Mouse (Mus musculus): Measurements from ENCODE around the gene Ckmt2.

Ckmt2 gene

DNA sequence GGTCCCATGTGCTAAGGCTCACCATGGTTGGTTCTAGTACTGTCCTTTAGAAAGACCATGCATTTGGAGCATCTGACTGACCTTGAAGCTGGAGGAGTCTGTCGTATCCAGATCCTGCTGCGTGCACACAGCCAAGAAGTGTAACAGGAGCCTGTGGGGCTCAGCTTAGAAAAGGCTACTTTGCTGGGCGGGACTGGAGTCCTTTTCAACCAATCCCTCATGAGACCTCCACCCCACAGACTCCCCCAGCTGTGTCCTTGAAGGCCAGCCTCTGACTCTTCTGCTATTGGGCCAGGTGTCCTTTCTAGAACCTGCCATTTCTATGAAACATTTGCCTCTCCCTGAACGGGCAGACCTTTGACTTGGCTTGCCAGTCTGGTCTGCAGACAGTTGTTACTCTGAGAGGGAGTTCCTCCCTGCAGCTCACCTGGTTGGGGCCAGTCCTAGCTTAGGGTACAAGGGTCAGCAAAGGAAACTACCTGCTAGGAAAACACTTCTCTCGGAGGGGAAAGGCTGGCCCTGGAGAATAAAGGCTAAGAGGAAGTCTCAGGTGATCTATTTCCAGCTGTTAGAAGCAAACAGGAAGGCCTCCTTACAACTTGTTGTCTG lies at the start of gene Ckmt2:
TSS of gene Ckmt2 (minus strand) at position 145 of the 609 bp plus-strand sequence.
- no peak for DNase-seq (ENCODE audit: low spot score)

- no peak for DNase-seq (ENCODE audit: low spot score)
Observed at GRCm38 (mm10) chr13:91921010-91921409, 44.3 kb upstream of the Ckmt2 start.

DNA sequence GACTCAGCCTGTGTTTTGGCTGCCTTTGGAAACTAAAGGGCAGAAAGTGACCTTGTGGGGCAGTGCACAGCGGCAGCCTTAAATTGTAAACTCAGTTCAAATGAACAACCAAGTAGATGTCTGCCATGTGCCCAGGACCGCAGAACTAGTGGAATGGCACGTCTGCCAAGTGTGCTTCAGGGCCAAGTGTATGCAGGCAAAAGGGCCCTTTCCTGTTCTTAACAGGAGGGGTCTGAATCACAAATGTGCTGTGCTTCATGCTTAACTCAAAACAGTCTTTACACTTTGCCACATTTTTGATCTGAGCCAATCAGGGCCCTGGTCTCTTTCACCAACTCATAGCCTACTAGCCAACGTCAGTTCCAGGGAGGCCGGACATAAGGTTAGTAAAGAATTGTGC lies 42.1 kb upstream of the Ckmt2 start:
- DNase-seq (ENCODE audit: low spot score): no peak

DNA sequence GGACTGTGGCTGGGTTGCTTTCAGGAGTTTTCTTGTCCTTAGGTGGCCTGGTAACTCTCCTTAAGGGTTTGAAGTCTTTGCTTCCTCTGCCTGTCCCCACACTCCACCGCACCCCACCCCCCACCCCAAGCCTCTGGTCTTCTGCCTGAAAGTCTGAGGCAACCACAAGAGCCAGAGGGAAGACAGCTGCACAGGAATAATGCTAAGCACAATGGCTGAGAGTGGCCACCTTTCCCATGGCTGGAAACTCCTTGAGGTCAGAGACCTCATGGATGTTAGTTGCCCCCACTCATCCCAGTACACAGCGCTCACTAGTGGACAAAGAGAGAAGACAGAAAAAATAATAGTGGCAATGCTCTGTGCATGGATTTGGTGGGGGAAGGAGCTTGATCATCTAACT lies 41.1 kb upstream of the Ckmt2 start:
- DNase-seq (ENCODE audit: low spot score): no peak

DNA sequence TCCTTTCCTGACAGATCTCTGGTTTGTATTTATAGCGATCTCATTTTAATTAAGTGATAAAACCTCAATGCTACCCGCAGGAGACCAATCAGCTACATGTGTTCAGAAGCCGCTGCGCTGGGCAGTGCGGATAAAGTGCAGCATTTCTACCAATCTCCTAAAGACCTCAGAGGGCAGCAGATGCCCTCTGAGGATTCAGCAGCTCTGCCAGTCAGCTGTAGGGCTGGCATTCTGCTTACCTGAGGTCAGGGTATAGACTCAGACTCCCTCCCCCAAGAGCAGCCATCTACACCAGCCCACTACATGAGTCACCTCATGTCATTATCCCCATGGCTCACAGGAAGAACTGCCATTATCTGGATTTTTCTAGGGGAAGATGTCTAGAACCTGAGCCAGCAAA lies 39.6 kb upstream of the Ckmt2 start:
- no peak for DNase-seq (ENCODE audit: low spot score)

DNA sequence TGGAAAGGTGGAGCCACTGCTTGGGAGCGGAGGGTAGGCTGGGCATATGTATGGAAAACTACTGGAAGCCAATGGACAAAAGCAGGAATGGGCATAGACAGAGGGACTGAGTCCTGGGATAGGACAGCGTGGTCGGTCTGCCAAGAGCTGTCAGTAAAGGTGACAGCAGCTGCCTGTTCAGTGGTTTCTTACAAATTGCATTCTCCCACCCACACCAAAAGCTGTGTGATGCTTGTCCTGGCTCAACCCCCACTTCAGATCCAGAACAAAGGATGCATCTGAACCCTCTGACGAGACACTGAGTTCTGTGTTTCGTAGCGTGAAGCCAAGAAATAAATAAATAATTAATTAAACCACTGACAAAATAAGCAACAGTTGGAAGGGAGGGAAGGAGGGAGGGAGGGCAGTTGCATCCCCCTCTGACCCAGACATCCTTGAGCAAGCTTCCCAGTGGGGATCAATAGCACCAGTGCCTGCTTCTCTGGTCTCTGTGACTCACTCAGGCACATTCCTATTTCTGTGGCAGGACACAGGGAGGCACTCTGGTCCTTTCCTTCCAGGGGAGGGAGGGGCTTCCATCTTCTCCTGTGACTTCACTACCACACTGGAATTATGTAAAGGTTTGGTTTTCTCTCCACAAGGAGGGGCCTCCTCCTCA lies 39.0 kb upstream of the Ckmt2 start:
- no peak for DNase-seq (ENCODE audit: low spot score)

DNA sequence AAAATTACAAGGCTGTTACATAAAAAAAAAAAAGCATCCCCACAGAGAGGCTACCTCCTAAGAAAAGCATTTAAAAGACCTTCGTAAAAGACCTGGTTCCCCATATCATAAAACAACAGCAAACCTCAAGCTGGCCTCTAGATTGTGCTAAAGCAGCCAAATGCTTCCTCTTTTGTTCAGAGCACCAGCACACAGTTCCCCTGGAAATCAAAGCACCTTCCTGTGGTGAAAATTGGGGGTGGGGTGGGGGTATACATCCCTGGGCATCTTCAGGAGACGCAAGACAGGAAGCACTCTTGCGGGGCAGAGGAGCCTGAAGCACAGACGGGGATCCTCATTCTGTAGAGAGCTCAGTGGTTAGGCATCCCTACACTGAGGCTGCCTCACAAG lies 38.5 kb upstream of the Ckmt2 start:
- DNase-seq (ENCODE audit: low spot score): no peak

DNA sequence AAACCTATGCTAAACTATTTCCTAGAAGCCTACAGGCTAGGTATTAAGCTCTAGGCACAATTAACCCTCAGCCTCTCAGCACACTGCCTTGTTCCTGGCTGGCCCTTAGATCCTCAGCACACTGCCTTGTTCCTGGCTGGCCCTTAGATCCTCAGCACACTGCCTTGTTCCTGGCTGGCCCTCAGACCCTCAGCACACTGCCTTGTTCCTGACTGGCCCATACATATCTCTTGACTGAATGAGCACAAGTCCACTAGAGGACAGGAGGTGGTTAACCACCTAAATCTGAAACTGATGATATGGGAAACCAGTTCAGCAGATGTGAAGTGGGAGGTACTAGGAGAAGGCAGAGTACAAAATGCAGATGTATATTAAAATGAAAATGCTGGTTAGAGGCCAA lies 35.0 kb upstream of the Ckmt2 start:
- no peak for DNase-seq (ENCODE audit: low spot score)

DNA sequence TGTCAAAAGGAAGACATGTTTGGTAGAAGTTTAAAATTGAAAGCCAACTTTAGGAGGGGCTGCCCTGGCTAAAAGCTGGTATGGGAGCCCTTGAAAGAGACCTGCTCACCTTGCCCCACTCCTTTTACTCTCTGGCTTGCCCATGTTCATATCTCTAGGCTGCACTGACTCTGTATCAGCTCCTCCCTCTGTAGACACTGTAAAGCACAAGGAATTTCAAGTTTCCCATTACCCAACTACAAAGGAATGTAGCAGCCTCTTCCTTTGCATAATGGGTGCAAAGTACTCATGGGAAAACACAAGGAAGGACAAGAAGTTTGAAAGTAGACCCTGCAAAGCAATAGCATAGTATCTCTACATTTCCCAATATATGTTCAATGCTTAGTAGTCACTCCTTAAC lies 34.5 kb upstream of the Ckmt2 start:
- DNase-seq (ENCODE audit: low spot score): no peak

GRCm38 (mm10) chr13:91908202-91908980 lies 31.7 kb upstream of the Ckmt2 start:
- DNase-seq (ENCODE audit: low spot score): peak; percentile 85

- DNase-seq (ENCODE audit: low spot score): no peak
Observed at GRCm38 (mm10) chr13:91906338-91906737, 29.7 kb upstream of the Ckmt2 start.

DNA sequence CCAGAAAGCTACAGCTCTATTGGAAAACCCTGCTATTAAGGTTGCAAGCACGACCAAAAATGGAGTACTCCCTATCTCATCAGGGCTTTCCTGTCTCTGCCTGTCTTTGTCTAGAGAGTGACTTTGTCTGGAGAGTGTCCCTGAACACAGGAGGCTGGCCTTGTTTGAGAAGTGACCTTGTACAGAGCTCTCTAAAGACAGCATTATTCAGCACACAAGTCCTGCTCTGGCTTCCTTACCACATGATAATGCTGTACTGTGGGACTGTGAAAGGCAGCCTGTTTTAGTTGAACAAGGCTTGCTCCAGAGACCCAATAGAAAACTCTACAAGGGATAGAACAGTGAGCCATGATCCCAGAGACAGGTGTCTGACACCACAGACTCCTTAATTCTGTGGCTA lies 19.8 kb upstream of the Ckmt2 start:
- no peak for DNase-seq (ENCODE audit: low spot score)

GRCm38 (mm10) chr13:91893132-91893531 lies 16.4 kb upstream of the Ckmt2 start:
- DNase-seq (ENCODE audit: low spot score): no peak

DNA sequence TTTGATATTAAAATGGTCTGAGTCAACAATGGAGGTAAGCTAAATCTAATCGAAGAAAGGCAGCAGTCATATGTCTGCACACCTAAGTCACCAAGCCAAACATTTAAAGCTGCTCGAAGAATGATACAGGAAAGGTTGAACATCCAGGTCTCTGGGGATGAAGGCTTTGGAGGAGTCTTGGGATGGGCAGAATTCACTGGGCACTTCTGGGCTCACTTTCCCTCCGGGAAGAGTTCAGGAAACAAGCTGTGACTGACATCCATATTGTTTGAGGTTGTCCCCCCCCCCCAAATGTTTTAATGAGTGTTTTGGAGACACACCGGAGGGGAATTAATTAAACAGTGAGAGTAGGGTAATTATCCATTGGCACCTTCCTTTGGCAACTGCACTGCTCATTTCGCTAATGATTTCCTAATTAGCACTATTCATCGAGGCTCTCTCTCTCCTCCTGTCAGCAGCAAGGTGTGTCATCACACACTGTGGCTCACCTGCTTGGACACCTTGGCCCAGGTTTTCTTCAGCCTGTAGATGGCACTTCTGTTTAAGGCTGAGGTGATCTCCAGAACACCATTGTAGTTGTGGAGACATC lies 13.4 kb upstream of the Ckmt2 start:
- DNase-seq (ENCODE audit: low spot score): no peak

DNA sequence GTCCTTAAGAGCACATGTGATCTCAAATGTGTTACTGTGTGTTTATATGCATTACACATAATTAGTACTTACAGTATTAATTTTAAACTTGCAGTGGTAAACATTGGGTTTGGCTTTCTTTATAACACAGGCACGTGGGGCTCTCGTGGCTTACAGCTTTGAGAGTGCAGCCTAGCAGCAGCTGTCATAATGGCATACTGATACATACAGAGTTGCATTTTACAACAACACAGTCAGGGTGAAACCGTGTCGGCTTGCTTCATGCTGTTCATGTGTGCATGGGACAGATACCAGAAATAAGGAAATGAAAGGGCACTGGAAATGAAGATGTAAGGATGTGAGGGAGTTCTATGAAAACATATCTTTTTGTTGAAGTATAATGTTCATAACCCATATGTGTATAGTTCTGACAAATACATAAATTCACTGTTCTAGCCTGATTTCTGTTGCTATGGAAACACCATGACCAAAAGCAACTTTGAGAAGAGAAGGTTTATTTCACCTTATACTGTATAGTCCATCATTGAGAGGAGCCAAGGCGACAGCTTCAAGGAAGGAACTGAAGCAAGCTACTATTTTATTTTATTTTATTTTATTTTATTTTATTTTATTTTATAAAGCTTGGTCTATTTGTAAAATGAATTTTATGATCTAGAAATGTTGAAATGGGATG lies 8.2 kb upstream of the Ckmt2 start:
- DNase-seq (ENCODE audit: low spot score): no peak

DNA sequence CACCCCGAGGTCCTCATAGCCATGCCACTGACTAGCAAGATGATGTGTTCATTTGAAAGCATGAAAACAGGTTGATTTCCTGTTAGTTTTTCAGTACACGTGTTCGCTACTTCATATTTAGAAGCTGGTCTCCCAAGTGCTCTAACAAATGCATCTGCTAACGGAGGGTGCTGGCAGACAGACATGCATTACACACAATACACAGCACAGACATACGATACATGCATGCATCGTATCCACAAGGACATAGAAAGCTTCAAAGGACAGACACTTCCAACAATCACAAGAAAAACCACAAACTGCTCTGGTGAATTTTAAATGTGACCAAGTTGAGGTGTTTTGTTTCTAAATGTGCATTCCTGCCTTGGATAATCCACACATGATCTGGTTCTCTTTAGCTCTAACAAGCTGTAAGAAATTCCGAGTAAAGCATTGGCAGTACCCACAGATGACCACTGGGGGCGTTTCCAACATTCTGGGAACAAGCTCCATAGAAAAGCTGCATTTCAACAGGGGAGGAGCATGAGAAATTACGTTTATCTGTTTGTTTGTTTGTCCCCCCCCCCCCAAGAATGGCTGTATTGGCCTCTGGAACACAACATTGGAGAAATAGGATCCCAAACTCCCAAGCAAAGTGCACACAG lies 5.3 kb upstream of the Ckmt2 start:
- DNase-seq (ENCODE audit: low spot score): peak; percentile 28

GRCm38 (mm10) chr13:91880256-91880655 lies 3.6 kb upstream of the Ckmt2 start:
- no peak for DNase-seq (ENCODE audit: low spot score)

DNA sequence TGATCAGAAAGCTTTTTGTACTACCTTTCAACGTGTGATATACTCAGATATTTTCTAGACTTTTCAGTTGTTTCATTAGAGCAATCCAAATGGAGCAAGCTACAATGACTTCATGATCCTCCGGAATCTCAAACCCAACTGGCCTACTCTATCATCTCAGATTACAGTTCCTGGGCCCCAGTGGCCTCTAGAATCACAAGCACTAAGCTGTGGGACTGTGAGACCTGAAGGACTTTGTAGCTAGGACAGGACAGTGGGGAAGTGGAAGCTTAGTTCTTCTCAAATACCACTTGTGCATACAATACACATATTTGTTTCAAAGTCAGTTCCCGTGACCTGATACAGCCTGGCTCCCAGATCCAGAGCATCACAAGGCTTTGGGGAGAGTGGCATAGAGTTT lies 1.3 kb upstream of the Ckmt2 start:
- no peak for DNase-seq (ENCODE audit: low spot score)

DNA sequence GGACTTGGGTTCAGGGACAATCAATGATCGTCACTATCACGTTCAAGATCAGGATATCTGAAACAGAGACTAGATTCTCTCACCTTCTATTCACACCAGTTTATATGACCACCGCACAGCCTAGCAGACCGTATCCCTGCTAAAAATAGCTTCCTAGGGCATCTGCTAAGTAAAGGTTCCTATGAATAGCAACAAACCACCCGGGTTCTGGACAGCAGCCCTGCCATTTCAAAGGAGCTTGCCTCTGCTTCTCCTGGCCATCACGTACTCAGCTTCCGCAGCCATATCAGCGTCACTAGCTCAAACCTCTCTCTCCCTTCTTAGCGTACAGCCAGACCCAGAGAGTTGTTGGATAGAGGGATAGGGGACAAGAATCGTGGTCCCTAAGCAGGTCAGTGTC lies 665 bp upstream of the Ckmt2 start:
- no peak for DNase-seq (ENCODE audit: low spot score)

- DNase-seq (ENCODE audit: low spot score): no peak
Observed at GRCm38 (mm10) chr13:91875581-91875980, 1.1 kb downstream of the Ckmt2 start.

DNA sequence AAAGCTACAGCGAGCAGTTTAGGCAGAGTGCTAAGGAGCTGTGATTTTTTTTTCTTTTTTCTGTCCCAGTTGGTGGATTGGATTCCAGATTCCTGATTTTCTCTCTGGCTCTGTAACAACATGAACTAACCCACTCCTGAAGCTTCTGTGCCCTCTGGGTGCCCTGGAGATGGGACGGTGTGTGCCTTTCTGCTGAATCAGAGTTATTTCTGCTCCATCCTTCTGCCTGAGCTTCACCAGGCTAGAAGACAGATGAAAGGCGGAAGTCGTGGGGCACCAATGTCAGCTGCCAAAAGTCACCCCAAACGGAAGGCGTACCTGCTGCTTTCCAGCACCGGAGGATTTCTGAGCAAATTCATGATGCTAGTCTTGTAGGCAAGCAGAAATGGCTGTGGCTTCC lies 2.1 kb downstream of the Ckmt2 start:
- DNase-seq (ENCODE audit: low spot score): no peak

DNA sequence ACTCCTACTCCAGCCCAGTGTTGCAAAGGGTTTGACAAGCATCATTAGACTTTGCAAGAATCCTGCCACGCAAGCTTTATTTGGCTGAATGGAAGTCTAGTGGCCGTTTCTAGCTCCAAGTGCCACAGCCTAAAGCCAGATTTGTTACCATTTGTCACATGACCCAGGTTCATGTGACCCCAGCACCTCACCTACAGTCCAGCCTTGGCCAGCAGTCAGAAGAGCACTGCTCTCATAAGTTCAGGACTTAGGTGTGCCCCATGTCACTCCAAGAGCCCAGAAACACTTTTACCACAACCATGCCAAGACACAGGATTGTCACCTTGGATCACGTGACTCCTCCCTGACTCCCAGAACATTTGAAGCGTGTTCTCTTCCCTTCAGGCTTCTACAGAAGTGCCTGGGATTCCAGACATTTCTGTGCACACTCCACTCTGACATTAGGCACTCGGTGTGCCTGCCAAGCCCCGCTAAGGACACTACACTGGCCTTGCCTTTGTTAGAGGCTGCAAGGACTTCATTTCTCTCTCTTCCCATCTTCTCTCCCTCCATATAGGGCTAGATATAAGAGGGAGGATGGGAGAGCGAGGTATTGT lies 2.9 kb downstream of the Ckmt2 start:
- DNase-seq (ENCODE audit: low spot score): no peak
